Mouse (Mus musculus): ENCODE measurements at regions not wholly inside any gene's neighbourhood (a gene's known extent, or its start where the extent isn't known, plus 50 kb on each side); places are given as distances from the start of the nearest gene placed in this dataset.

- TF ChIP-seq POLR2A (IDR thresholded peaks at IDR 0.05; ENCODE audit: insufficient read depth, low read depth, low read length): no peak
- TF ChIP-seq CTCF (IDR thresholded peaks at IDR 0.05; ENCODE audit: insufficient read depth, low read depth, low read length): no peak
Observed at GRCm38 (mm10) chr12:27502716-27503486, 160.5 kb upstream of the Sox11 start.

All from olfactory bulb, adult 2 months (tissue).